Mouse (Mus musculus): ENCODE measurements at regions not wholly inside any gene's neighbourhood (a gene's known extent, or its start where the extent isn't known, plus 50 kb on each side); places are given as distances from the start of the nearest gene placed in this dataset.

- TF ChIP-seq CTCF (IDR thresholded peaks at IDR 0.05; ENCODE audit: low read depth) (no peak), EP300 (optimal IDR thresholded peaks at IDR 0.05) (no peak)
These were observed 374.4 kb downstream of the Bcl11a start for GRCm38 (mm10) chr11:24452267-24452666.

All from stomach, postnatal 0 days (tissue).